Mouse (Mus musculus): ENCODE measurements around the gene Ucn3. TPM values are rescaled to one million over a fixed set of nuclear protein-coding genes. Genes with fewer than 3 reads are reported as not detected.

The Ucn3 gene
- polyA plus RNA-seq, 1 experiment from 2014 or later, result not detected

Small RNA genes within 50 kb of the gene (microRNA-seq; reads per million reads assigned to microRNA genes)
- not detected for gene Gm22460

Other genes starting within 250 kb of the Ucn3 start
- gene Calml3, start 141.0 kb downstream of the Ucn3 start, polyA plus RNA-seq (2015; fragmentation: Nextera tagmentation; extraction: Ambion mirVana), result not detected in 2 replicates
- gene Calm4, start 107.6 kb downstream of the Ucn3 start, polyA plus RNA-seq (2015; fragmentation: Nextera tagmentation; extraction: Ambion mirVana), result not detected in 2 replicates
- not detected in 2 replicates for gene Calm5, start 91.2 kb downstream of the Ucn3 start, polyA plus RNA-seq (2015; fragmentation: Nextera tagmentation; extraction: Ambion mirVana)
- 18.0 and 21.4 TPM in 2 replicates for gene Net1, start 27.1 kb downstream of the Ucn3 start, polyA plus RNA-seq (2015; fragmentation: Nextera tagmentation; extraction: Ambion mirVana)
- gene Tubal3, start 27.1 kb downstream of the Ucn3 start, polyA plus RNA-seq (2015; fragmentation: Nextera tagmentation; extraction: Ambion mirVana), result not detected in 2 replicates
- gene Akr1c14, start 103.7 kb upstream of the Ucn3 start, polyA plus RNA-seq (2015; fragmentation: Nextera tagmentation; extraction: Ambion mirVana), result 0.79 and 0.88 TPM in 2 replicates
- not detected in 2 replicates for gene Akr1c18, start 205.3 kb upstream of the Ucn3 start, polyA plus RNA-seq (2015; fragmentation: Nextera tagmentation; extraction: Ambion mirVana)
- 6.5 and 9.0 TPM in 2 replicates for gene Akr1c13, start 245.8 kb upstream of the Ucn3 start, polyA plus RNA-seq (2015; fragmentation: Nextera tagmentation; extraction: Ambion mirVana)

Measured in neural tube, embryonic 13.5 days (tissue).